Mouse (Mus musculus) WW6 (cell line): ENCODE measurements around the gene Olfr350.

Experiments
- DNase-seq: peaks from one replicate; pipeline ENCODE4 v3.0.0-alpha.2; 2013; ENCODE audit warnings: low read depth, low spot score

Olfr350 gene

DNA sequence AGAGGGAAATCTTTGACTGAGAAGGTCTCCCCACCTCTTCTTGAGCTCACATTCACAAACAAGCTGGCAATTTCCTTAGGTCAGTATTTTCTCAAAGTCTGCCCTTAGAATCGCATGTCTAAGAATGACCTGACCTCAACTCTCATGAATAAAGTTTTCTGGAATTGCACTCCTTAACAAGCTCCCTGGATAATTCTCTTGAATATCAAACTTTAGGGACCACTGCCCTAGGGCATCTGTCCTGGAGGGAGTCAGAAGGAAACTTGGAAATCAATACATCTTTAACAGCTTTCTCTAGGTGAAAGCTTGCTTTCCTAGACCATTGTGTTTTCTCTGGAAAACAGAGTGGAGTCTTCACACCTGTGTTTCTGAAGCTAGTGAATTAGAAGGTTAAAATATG lies at the start of gene Olfr350:
Gene Olfr350 (plus strand): TSS at position 301 of the 400 bp plus-strand sequence.
- no peak for DNase-seq

DNA sequence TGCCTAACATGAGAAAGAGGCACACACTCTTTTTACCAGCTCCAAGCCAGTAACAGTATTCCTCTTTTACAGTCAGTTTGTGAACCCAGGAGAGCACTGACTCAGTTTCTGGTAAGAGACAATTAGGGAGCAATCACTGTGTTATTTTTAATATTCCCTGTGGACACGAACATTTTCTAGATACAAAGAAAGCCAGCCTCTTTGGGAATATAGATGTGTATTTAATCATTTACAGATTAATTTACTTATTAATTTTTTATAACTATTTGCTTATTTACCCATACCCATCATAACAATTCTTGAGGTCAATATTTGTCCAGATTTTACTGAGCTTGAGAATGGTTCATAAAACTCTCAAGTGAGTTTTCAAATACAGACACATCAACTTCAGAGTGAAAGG lies 29.2 kb upstream of the Olfr350 start, which contains the start of gene Olfr3:
Gene Olfr3 (minus strand): TSS at position 101 of the 400 bp plus-strand sequence.
- no peak for DNase-seq

DNA sequence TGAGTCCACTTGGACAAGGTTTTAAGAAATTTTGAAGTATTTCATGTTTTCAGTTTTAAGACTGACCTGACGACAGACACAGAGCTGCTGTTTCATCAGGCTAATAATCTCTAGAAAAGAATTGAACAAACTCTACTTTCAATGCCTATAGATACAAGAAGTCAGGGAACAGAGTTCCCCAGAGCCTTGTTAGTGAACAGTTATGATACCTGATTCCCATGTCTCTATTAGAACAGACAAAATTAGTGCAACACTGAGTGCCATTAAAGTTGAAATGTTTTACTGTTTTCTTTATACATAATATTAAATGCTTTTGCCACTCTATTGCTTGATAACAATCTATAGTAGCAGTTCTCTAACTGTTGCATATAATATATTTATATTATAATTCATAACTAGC lies 16.4 kb downstream of the Olfr350 start, which contains the start of gene Olfr351:
Gene Olfr351 (minus strand): TSS at position 101 of the 400 bp plus-strand sequence.
- no peak for DNase-seq

DNA sequence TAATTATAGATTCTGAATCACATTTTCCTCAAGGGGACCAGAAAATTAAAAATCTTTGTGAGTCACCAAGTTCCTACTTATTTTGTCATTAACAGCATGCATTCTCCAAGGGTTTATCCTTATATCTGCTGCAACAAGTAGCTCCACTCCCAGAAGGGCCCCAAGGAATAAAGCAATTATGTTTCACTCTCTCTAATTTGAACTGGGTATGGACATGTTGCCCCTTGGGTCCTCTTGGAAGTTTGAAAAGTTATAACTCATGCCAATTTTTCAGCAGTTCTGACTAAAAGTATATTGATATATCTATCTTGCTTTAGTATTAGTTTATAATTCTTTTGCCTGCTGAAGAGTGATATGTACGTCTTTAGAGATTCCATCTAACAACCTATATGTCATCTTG lies 22.1 kb downstream of the Olfr350 start, which contains the start of gene Olfr352:
Gene Olfr352 (plus strand): TSS at position 301 of the 400 bp plus-strand sequence.
- no peak for DNase-seq

DNA sequence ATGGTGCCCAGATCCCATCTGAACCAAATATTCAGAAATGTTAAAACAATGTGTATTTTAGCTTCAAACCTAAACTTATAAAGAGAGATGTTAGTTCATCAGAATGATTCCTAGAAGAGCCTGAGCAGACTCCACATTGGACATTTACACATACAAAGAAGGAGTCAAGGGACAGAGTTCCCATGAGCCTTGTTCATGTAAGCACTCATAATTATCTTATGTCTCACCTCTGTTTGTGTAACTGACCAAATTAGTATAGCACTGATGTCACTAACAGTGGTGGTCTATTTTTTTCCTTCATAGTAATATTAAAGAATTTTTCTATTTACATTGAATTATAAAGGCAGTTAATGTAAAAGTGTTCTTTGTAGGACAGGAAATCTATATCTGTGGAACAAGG lies 46.7 kb downstream of the Olfr350 start, which contains the start of gene Olfr353:
Gene Olfr353 (minus strand): TSS at position 101 of the 400 bp plus-strand sequence.
- no peak for DNase-seq

DNA sequence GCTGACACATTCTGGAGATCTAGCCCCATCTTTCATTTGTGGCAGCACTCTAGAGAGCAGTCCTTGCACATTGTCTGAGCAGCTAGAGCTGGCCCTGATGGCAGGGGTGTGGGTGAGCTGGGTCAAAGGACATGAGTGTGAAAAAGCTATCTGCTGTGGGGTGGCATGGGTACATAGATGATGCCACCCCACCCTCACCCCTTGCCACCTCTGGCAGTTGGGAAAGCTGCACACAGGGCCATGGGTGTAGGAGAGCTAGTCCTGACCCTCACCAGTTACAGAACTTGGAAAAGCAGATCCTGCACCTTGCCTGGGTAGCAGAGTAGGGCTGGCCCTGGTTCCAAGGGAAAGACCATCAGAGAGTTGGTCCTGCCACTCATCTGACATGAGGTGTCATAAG lies 51.0 kb downstream of the Olfr350 start:
- no peak for DNase-seq
